Mouse (Mus musculus) lung, postnatal 36 days (tissue): Measurements from ENCODE around the gene Krt88.

Experiments
- DNase-seq: peaks from one replicate; pipeline ENCODE4 v3.0.0; 2022; ENCODE audit warnings: mixed read lengths

Krt88 gene

DNA sequence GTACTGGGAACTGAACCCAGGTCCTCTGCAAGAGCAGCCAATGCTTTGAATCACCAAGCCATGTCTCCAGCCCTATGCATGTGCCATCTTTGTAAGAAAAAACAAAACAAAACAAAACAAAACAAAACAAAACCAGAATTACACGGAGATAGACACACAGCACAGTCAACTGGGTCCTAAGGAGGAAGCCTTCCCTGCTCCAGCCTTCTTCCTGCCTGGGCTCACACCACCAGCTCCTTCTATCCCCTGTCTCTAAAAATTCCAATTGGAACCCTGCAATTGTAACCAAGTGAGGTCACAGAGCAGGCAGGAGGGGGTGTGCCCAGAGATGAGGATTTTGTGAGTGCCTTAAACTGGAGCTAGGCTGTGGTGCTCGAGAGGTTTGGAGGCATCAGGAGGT lies at the start of gene Krt88:
Gene Krt88, plus strand, starts transcription at position 301 of the 400 bp plus-strand sequence.
- DNase-seq, result no peak

DNA sequence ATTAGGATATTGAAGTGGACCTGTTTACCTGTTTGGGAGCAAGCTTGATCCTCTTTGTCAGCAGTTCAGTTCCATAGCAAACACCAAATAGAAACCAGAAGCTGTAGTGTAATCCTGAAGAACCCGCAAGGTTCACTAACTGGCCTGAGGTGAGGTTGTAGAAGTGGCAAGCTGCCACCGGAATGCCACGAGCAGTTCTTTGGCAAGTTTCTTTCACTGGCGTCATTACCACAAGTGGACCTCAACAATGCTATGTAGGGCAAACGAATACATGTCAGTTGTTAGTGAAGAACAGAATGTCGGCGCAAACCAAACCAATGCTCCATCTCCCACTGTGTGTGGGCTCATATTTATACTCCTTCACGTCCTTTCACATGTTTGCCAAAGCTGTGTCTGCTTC lies 49.3 kb upstream of the Krt88 start:
- peak; percentile 90 for DNase-seq

- peak; percentile 85 for DNase-seq
Observed at GRCm38 (mm10) chr15:101410775-101411174, 36.8 kb upstream of the Krt88 start, which contains the start of gene Krt7. Gene Krt7, plus strand, starts transcription at chr15:101411043.

GRCm38 (mm10) chr15:101412188-101412587 lies 35.4 kb upstream of the Krt88 start:
- peak; percentile 86 for DNase-seq

- DNase-seq, result no peak
Observed at GRCm38 (mm10) chr15:101413916-101414635, 33.5 kb upstream of the Krt88 start.

DNA sequence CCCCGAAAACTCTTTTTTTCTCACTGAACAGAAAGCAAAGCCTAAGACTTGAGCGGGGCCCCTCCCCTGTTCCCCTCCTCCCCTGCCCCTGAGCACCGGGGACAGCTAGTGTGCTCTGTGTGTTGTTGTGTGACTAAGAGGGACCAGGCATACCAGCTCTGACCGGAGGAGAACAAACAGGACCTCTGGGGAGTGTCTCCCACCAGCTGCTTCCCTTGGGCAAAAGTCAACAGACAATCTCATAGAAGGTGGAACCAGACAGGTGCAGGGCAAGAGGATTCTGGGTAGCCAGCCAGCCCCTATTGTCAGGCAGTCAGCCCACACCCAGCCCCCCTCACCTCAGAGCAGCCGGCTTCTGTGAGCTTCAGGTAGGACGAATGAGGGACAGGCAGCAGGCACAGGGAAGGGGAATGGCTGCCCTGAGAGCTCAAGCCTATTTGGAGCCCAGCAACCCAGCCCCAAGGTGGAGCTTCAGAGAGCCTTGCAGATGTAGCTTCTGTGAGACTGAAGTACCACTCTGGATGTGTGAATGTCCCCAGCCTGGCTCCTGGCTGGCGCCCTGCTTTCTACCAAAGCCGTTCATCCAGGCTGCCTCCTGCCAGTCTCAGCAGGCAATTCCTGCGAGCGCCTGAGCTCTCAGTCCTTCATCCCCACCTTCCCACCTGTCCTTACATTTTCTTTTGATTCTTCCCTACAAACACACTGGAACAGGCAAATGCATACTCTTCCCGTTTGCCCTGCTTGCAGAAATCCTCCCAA lies 32.6 kb upstream of the Krt88 start:
- DNase-seq, result peak; percentile 16

DNA sequence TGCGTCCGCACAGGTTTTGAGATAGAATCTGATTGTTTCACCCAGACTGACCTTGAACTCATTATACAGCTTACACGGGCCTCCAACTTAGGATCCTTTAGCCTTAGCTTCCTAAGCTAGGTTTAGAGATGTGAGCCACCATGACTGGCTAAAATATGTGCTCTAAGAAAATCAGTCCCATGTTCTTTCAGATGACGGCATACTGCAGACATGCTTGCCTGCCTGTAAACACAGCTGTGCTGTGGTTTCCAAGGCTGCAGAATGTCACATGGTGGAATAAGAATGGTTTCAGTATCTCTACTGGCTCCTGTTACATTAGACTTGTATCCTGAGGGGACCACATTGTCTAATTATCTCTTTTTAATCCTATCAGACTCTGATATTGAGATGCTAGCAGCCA lies 28.6 kb upstream of the Krt88 start:
- no peak for DNase-seq

- peak; percentile 46 for DNase-seq
Observed at GRCm38 (mm10) chr15:101420903-101421302, 26.6 kb upstream of the Krt88 start.

DNA sequence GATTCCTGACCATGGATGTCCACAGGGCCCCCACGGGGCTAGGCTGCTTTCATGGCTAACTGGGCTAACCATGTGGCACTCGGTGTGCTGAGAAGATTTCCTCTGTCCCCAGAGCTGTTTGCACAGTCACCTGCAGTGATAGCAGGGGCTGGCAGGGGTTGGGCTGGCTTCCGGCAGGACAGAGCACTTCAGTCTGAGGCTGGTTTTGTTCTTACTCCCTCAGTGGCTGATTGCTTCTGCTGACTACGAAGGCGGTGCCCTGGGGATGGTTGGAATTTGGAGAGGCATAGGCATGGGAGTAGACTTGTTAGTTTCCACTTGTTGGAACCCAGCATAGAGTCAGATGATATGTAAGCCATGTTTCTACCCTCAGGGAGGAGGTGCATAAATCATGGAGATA lies 22.6 kb upstream of the Krt88 start:
- DNase-seq, result peak; percentile 68

DNA sequence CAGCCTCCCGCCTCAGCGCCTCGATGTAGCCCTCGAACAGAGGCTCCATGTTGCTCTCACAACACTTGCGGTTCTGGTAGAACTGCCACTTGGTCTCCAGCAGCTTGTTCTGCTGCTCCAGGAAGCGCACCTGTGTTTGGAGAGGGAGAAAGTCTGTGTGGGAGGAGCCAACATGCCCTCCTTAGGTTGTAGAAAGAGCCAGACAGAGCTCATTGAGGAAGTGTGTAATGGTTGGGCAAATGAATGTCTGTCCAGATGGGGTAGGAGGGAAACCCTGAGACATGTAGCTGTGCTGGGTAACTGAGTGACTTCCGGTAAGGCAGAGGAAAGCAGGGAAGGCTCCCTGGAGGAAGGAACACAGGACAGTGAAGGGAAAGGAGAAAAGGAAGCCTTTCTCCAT lies 10.9 kb upstream of the Krt88 start:
- DNase-seq, result peak; percentile 26

DNA sequence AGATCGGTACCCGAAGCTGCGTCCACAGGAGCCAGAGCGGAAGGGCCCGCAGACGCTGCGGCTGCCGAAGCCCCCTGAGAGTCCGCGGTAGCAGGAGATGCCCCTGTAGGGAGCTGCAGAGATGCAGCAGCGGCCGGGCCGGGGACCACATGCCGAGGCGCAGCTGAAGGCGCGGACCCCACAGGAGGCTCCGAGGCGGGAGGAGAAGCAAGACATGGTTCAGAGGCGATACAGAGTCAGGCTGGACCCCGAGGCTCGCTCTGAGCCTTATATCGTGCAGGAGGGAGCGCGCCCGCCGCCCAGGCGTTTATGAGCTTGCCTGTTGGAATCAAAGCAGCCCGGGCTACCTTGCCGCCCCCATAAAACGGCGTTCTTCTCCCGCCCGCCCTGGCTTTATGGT lies 9.0 kb upstream of the Krt88 start, which contains the start of gene Krt87:
Gene Krt87, minus strand, starts transcription at position 250 of the 400 bp plus-strand sequence.
- no peak for DNase-seq

DNA sequence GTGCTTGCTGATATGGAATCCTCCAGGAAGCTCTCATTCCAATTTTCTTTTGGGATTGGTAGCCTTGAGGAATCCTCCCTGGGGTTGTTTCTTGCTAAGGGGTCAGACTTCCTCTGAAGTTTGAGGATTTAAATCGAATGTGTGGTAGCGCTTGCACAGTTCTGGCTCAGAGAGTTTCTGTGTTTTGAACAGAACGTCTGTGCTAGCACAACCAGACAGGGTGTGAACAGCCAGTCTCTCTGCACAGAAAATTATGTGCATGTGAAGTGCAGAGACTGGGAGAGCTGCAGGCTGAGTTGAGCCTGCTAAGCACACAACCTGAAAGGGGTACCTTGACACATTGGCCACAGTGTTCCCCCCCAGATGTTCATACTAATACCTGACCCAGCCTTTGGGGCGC lies 6.7 kb upstream of the Krt88 start:
- DNase-seq, result no peak

DNA sequence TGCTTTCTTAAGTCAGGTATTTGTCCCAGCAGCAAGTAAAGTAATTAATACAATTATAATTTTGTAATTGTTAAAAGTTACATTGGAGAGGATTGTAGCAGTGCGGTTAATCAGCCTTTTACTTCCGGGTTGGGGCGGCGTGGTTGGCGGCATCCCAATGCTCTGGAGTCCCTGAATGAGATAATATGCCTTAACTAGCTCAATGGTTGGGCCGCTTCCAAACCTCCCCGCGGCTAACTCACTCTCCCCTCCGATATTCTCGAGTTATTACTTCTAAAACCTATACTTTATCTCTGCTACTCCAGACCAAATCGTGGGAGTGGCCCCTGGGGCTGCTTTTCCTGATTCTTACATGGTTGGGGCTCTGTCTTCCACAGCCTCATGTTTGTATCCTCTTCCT lies 972 bp upstream of the Krt88 start:
- no peak for DNase-seq

- DNase-seq, result peak; percentile 93
Observed at GRCm38 (mm10) chr15:101453093-101453736, 5.7 kb downstream of the Krt88 start.

DNA sequence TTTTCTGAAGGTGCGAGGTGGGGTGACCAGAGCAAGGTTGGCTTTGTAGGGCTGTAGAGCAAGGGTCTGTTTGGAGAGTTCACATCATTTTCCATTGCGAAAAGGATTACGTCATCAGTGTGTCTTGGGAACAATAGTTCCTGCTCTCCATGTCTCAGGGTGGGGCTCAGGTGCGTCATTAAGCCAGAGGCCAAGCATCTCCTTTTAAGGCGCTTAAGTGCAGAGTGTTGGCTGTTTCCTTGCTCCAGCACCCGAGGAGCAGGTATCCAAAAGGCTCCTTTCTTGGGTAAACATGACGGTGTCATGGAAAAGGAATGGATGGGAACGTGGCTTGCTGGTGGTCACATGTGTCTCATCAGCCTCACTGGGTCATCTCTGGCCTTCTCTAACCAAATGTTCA lies 7.2 kb downstream of the Krt88 start:
- DNase-seq, result peak; percentile 22

- no peak for DNase-seq
Observed at GRCm38 (mm10) chr15:101455292-101455691, 7.7 kb downstream of the Krt88 start.

GRCm38 (mm10) chr15:101455891-101456290 lies 8.3 kb downstream of the Krt88 start:
- DNase-seq, result no peak

- DNase-seq, result no peak
Observed at GRCm38 (mm10) chr15:101458361-101458930, 10.9 kb downstream of the Krt88 start.

DNA sequence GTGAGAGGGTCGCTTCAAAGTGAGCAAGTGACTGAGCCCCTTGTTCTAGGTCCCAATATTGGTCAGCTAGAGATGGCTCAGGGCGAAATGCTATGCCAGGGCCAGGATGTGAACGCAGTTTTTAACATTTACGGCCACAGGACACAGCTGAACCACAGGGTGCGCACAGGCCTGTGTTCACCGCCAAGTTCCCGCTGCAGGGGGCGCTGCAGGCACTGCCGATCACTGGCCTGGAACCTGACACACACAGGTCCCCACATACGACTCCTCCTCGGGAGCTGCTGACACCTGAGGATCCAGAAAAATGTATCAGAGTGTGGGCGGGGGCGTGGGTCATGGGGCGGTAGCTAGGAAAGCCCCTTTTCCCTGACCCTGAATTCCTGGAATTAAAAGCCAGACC lies 11.7 kb downstream of the Krt88 start:
- DNase-seq, result no peak

- no peak for DNase-seq
Observed at GRCm38 (mm10) chr15:101463651-101464050, 16.1 kb downstream of the Krt88 start, which contains the start of gene Krt81. Gene Krt81, minus strand, starts transcription at chr15:101463751.

DNA sequence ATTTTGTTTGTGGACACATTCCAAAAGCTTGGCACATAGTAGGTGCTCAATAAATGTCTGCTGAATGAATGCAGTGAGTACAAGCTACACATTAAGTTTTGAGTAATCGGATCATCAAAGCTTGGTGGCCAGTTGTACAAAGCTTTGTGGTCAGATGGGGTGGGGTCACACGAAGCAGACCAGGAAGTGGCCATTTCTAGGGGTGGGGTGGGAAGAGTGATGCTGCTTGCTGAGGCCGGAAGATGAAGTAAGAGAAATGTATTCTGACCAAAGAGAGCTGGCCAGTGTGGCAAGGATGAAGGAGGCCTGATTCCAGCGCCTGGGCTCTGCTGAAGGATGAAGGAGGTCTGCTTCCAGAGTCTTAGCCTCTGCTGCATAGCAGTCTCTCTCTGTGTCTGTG lies 21.5 kb downstream of the Krt88 start:
- DNase-seq, result no peak

GRCm38 (mm10) chr15:101472952-101473528 lies 25.5 kb downstream of the Krt88 start, which contains the start of gene Krt86:
Gene Krt86, plus strand, starts transcription at chr15:101473478.
- peak; percentile 21 for DNase-seq
